Mouse (Mus musculus) cerebellum, adult 2 months (tissue): ENCODE results near the gene Cactin.

ENCODE experiments used
- CTCF ChIP-seq: fragments of 200-500 bp; IDR thresholded peaks from 2 replicates; pipeline ENCODE4 v1.5.1; 2011; ENCODE audit warnings: low read depth, mild to moderate bottlenecking, control low read depth, low read length, moderate library complexity, borderline replicate concordance; ENCODE audit not compliant: insufficient read depth
- POLR2A ChIP-seq: fragments of 200-500 bp; IDR thresholded peaks from 2 replicates; pipeline ENCODE4 v1.6.1; 2011; ENCODE audit warnings: low read length, control low read depth, borderline replicate concordance; ENCODE audit not compliant: insufficient read depth

DNA sequence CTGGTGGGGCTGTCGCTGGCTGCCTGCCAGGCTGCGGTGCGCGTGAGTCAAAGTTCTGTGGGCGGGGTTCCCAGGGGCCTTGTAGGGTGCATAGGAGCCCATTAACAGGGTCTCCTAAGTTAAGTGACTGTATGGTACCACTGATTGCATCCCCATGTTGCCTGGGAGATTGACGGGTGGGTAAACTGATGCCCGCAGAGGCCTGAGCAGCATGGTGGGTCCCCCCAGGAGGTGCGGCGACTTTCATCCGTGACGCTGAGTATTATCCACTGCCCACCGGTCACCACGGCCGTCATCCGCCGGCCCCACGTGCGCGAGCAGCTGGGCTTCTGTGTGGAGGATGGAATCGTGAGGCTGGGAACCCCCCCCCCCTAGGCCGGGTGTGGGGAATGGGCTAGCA, 48.5 kb upstream of the Cactin start:
- TF ChIP-seq CTCF (no peak), POLR2A (no peak)
